Mouse (Mus musculus) heart, adult 11 months (tissue): ENCODE data around the gene Tbc1d1.

Experiments used
- DNase-seq: peaks from one replicate; pipeline ENCODE4 v3.0.0; 2022

Tbc1d1 gene

DNA sequence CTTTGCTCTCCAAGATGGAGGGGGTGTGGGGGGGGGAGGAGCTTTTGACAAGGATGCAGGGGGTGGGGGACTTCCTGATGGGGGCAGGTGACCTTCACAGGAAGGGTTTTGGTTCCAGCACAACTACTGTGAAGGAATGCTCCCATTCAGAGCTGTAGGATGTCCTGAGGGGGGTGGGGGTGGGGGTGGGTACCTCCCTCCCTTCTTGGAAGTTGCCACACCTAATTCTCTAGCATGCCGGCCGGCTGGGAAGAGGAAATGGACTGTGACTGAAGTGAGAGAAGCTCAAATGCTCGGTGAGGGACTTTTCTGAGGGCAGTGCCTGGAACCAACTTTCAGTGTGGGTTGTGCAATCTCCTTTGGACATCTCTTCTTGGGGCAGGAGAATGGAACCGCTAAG is 235.2 kb downstream of the Tbc1d1 start:
- DNase-seq: peak; percentile 95

DNA sequence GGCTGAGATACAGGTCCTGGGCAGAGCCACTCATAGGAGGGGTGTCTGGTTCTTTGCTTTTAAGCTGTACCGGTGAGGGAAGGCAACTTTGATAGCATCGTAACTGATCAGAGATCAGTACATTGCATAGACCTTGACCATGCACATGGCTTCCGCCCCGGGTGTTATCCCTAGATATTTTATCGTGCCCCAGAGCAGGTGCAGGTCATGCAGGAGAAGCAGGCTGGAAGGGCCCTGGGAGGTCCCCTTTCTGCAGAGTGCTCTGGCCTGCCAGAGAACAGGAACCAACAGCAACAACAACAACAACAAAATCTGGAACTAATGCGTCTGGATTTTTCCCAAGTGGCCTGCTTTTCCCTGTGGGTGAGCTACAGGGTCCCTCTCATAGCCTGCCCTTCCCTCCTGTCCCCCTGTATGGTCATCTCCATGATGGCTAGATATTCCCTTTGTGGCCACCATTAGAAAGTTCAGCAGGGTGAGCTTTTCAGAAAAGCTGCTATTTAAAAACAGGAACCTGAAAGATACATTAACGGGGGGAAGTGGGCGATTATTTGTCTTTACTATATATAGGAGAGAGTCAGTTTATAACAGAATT is 236.4 kb downstream of the Tbc1d1 start:
- peak; percentile 88 for DNase-seq

DNA sequence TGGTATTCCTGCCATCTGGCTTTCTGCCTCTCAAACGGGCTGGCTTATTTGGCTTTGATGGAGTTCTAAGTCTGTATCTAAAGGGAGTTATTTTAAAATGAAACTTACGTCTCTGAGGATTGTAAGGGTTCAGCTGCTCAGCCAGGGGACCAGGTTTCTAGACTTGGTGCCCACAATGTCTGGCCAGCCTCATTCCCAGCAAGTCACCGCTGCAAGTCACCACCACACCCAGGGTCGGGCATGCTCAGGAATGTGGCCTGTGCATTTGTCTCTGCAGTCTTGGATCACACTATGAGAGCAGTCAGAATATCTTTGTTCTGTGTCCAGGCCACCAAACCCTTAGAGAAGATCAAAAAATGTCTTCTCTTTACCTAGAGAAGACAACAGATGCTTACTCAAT is 237.4 kb downstream of the Tbc1d1 start:
- DNase-seq: peak; percentile 75

DNA sequence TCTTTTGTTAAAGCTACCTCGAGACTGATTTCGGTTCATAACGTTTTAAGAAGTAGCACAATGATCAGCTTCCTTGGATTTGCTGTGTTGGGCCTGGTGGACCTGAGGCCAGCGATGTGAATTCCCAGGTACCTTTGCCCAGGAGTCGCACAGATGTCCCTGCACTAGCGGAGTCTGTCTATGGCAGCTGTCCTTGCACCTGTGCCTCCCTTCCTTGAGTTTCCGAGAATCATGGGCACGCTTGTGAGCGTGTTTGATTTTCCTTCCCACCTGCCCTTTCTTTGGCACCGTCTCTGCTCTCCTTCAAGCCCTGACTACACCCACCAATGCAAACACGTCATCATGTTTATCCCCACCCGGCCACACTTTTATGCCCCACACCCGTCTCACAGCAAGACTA is 242.1 kb downstream of the Tbc1d1 start:
- DNase-seq: peak; percentile 56

DNA sequence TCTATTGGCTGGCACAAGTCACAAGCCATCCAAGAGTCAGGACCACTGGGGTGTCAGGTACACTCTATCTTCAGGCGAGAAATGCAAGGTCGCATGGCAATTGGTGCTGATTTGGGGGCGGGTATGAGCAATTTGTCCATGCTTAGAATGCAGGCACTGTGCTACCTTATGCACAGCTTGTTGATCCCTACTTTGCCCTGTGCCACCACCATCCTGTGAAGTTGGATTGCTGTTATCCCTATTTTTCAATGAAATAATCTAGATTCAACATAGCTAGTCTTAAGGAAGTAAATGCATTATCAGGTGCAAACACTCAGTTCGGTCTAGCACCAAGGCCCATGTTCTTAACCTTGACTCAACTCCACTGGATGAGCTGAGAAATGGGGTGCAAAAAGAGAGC is 244.6 kb downstream of the Tbc1d1 start:
- DNase-seq: no peak
